Mouse (Mus musculus) ZHBTc4 (cell line): ENCODE results near the gene Dennd2d.

Experiments
- DNase-seq: peaks from one replicate; pipeline ENCODE4 v3.0.0-alpha.2; 2011; ENCODE audit warnings: low read depth, low spot score

Dennd2d gene

GRCm38 (mm10) chr3:106496045-106496721 is 14.0 kb downstream of the Dennd2d start:
- DNase-seq = no peak

- DNase-seq = no peak
Measured at GRCm38 (mm10) chr3:106496996-106497395, 14.8 kb downstream of the Dennd2d start.

- DNase-seq = no peak
Measured at GRCm38 (mm10) chr3:106500510-106500909, 18.3 kb downstream of the Dennd2d start.

- no peak for DNase-seq
Measured at GRCm38 (mm10) chr3:106502892-106503291, 20.7 kb downstream of the Dennd2d start.

- no peak for DNase-seq
Measured at GRCm38 (mm10) chr3:106510669-106511068, 28.5 kb downstream of the Dennd2d start.

GRCm38 (mm10) chr3:106515016-106515415 is 32.8 kb downstream of the Dennd2d start:
- DNase-seq = no peak

- DNase-seq = no peak
Measured at GRCm38 (mm10) chr3:106522730-106523129, 40.5 kb downstream of the Dennd2d start.

- DNase-seq = no peak
Measured at GRCm38 (mm10) chr3:106526411-106526810, 44.2 kb downstream of the Dennd2d start.

GRCm38 (mm10) chr3:106528032-106528431 is 45.8 kb downstream of the Dennd2d start:
- no peak for DNase-seq

GRCm38 (mm10) chr3:106533277-106533676 is 51.1 kb downstream of the Dennd2d start:
- DNase-seq = no peak

- no peak for DNase-seq
Measured at GRCm38 (mm10) chr3:106544721-106545316, 62.6 kb downstream of the Dennd2d start.

GRCm38 (mm10) chr3:106547171-106547923 is 65.1 kb downstream of the Dennd2d start, which contains the start of the genes Dram2 and Cept1:
Gene Dram2, plus strand, starts transcription at chr3:106547798.
Gene Cept1, minus strand, starts transcription at chr3:106547802.
- DNase-seq = peak; percentile 99

GRCm38 (mm10) chr3:106547924-106548539 is 65.8 kb downstream of the Dennd2d start:
- DNase-seq = peak; percentile 81

GRCm38 (mm10) chr3:106548971-106549370 is 66.8 kb downstream of the Dennd2d start:
- no peak for DNase-seq
